Mouse (Mus musculus): ENCODE data around the gene Eva1c. TPM values are rescaled to one million over a fixed set of nuclear protein-coding genes. Genes with fewer than 3 reads are reported as not detected.

The Eva1c gene
- polyA plus RNA-seq, 1 experiment from 2014 or later: 0.25 TPM

GRCm38 (mm10) chr16:90863468-90864046, 37.0 kb downstream of the Eva1c start:
- no peak overlapping the region for H3K27ac ChIP-seq (ENCODE audit: low read depth, low read length)
- DNase-seq (ENCODE audit: low spot score): no peak
- no peak overlapping the region for H3K4me2 ChIP-seq
- no peaks in the 10 kb centered on the region for H3K9me3 ChIP-seq (ENCODE audit: control insufficient read depth, low read length)
- H3K27me3 ChIP-seq (replicated peaks; ENCODE audit: control insufficient read depth, insufficient read depth, low read length): no peaks in the 10 kb centered on the region; the same call in 1 of the 2 replicates
- no peak overlapping the region for H3K4me3 ChIP-seq (ENCODE audit: low read depth, low read length)
- no peak for ATAC-seq (replicated peaks; ENCODE audit: low FRiP score)
- H3K36me3 ChIP-seq (ENCODE audit: control insufficient read depth, insufficient read depth, low read length): no peaks in the 10 kb centered on the region
- WGBS: 85% methylated on average over 10 of the region's 10 CpGs
- H3K9ac ChIP-seq (ENCODE audit: low read depth, low read length): no peak overlapping the region
- no peaks in the 10 kb centered on the region for H3K4me1 ChIP-seq (replicated peaks; ENCODE audit: control insufficient read depth, insufficient read depth, low read length)

- Histone ChIP-seq H3K27me3 (replicated peaks; ENCODE audit: control insufficient read depth, insufficient read depth, low read length) (no peaks in the 10 kb centered on the region; the same call in 1 of the 2 replicates), H3K9ac (ENCODE audit: low read depth, low read length) (no peak overlapping the region), H3K4me1 (replicated peaks; ENCODE audit: control insufficient read depth, insufficient read depth, low read length) (no peaks in the 10 kb centered on the region), H3K4me3 (ENCODE audit: low read depth, low read length) (no peak overlapping the region), H3K9me3 (ENCODE audit: control insufficient read depth, low read length) (no peaks in the 10 kb centered on the region), H3K4me2 (no peak overlapping the region), H3K36me3 (ENCODE audit: control insufficient read depth, insufficient read depth, low read length) (no peaks in the 10 kb centered on the region), H3K27ac (ENCODE audit: low read depth, low read length) (no peak overlapping the region)
- WGBS: 58% methylated on average over 7 of the region's 7 CpGs
- no peak for DNase-seq (ENCODE audit: low spot score)
- no peak for ATAC-seq (replicated peaks; ENCODE audit: low FRiP score)
These were observed 38.2 kb downstream of the Eva1c start for GRCm38 (mm10) chr16:90864693-90865092.

GRCm38 (mm10) chr16:90865652-90866051, 39.1 kb downstream of the Eva1c start:
- ATAC-seq (replicated peaks; ENCODE audit: low FRiP score): no peak
- no peak for DNase-seq (ENCODE audit: low spot score)
- Histone ChIP-seq H3K4me2 (no peak overlapping the region), H3K36me3 (ENCODE audit: control insufficient read depth, insufficient read depth, low read length) (no peaks in the 10 kb centered on the region), H3K27ac (ENCODE audit: low read depth, low read length) (no peak overlapping the region), H3K9ac (ENCODE audit: low read depth, low read length) (no peak overlapping the region), H3K4me1 (replicated peaks; ENCODE audit: control insufficient read depth, insufficient read depth, low read length) (no peaks in the 10 kb centered on the region), H3K4me3 (ENCODE audit: low read depth, low read length) (no peak overlapping the region), H3K27me3 (replicated peaks; ENCODE audit: control insufficient read depth, insufficient read depth, low read length) (no peaks in the 10 kb centered on the region; the same call in 1 of the 2 replicates), H3K9me3 (ENCODE audit: control insufficient read depth, low read length) (no peaks in the 10 kb centered on the region)
- WGBS: 53% methylated on average over 9 of the region's 9 CpGs

GRCm38 (mm10) chr16:90868129-90868528, 41.6 kb downstream of the Eva1c start:
- Histone ChIP-seq H3K9ac (ENCODE audit: low read depth, low read length) (no peak overlapping the region), H3K36me3 (ENCODE audit: control insufficient read depth, insufficient read depth, low read length) (no peaks in the 10 kb centered on the region), H3K27ac (ENCODE audit: low read depth, low read length) (no peak overlapping the region), H3K4me2 (no peak overlapping the region), H3K4me1 (replicated peaks; ENCODE audit: control insufficient read depth, insufficient read depth, low read length) (no peaks in the 10 kb centered on the region), H3K9me3 (ENCODE audit: control insufficient read depth, low read length) (no peaks in the 10 kb centered on the region), H3K4me3 (ENCODE audit: low read depth, low read length) (no peak overlapping the region), H3K27me3 (replicated peaks; ENCODE audit: control insufficient read depth, insufficient read depth, low read length) (peaks cover 2% of the 10 kb centered on the region; the same call in 1 of the 2 replicates)
- 6% methylated on average over 7 of the region's 7 CpGs for WGBS
- ATAC-seq (replicated peaks; ENCODE audit: low FRiP score) (no peak), DNase-seq (ENCODE audit: low spot score) (no peak)

- H3K4me2 ChIP-seq: no peak overlapping the region
- no peaks in the 10 kb centered on the region for H3K4me1 ChIP-seq (replicated peaks; ENCODE audit: control insufficient read depth, insufficient read depth, low read length)
- H3K27ac ChIP-seq (ENCODE audit: low read depth, low read length): no peak overlapping the region
- no peak overlapping the region for H3K9ac ChIP-seq (ENCODE audit: low read depth, low read length)
- ATAC-seq (replicated peaks; ENCODE audit: low FRiP score) (no peak), DNase-seq (ENCODE audit: low spot score) (no peak)
- H3K9me3 ChIP-seq (ENCODE audit: control insufficient read depth, low read length): no peaks in the 10 kb centered on the region
- no peaks in the 10 kb centered on the region for H3K36me3 ChIP-seq (ENCODE audit: control insufficient read depth, insufficient read depth, low read length)
- H3K4me3 ChIP-seq (ENCODE audit: low read depth, low read length): no peak overlapping the region
- WGBS: 69% methylated on average over 4 of the region's 4 CpGs
- peaks cover 2% of the 10 kb centered on the region; the same call in 1 of the 2 replicates for H3K27me3 ChIP-seq (replicated peaks; ENCODE audit: control insufficient read depth, insufficient read depth, low read length)
These were observed 42.8 kb downstream of the Eva1c start for GRCm38 (mm10) chr16:90869361-90869760.

- H3K4me1 ChIP-seq (replicated peaks; ENCODE audit: control insufficient read depth, insufficient read depth, low read length): no peaks in the 10 kb centered on the region
- no peaks in the 10 kb centered on the region for H3K36me3 ChIP-seq (ENCODE audit: control insufficient read depth, insufficient read depth, low read length)
- no peak overlapping the region for H3K4me3 ChIP-seq (ENCODE audit: low read depth, low read length)
- no peaks in the 10 kb centered on the region for H3K9me3 ChIP-seq (ENCODE audit: control insufficient read depth, low read length)
- no peak overlapping the region for H3K9ac ChIP-seq (ENCODE audit: low read depth, low read length)
- H3K4me2 ChIP-seq: no peak overlapping the region
- DNase-seq (ENCODE audit: low spot score): no peak
- H3K27ac ChIP-seq (ENCODE audit: low read depth, low read length): no peak overlapping the region
- 59% methylated on average over 8 of the region's 8 CpGs for WGBS
- ATAC-seq (replicated peaks; ENCODE audit: low FRiP score): no peak
- H3K27me3 ChIP-seq (replicated peaks; ENCODE audit: control insufficient read depth, insufficient read depth, low read length): 0 out of 2 replicates have a peak, but pooled peaks cover 2% of the 10 kb centered on the region
These were observed 46.4 kb downstream of the Eva1c start for GRCm38 (mm10) chr16:90872936-90873335.

- H3K9ac ChIP-seq (ENCODE audit: low read depth, low read length): no peak overlapping the region
- 68% methylated on average over 5 of the region's 5 CpGs for WGBS
- DNase-seq (ENCODE audit: low spot score): no peak
- H3K9me3 ChIP-seq (ENCODE audit: control insufficient read depth, low read length): no peaks in the 10 kb centered on the region
- no peaks in the 10 kb centered on the region for H3K36me3 ChIP-seq (ENCODE audit: control insufficient read depth, insufficient read depth, low read length)
- no peak overlapping the region for H3K4me2 ChIP-seq
- H3K4me1 ChIP-seq (replicated peaks; ENCODE audit: control insufficient read depth, insufficient read depth, low read length): no peaks in the 10 kb centered on the region
- ATAC-seq (replicated peaks; ENCODE audit: low FRiP score): no peak
- no peak overlapping the region for H3K27ac ChIP-seq (ENCODE audit: low read depth, low read length)
- 0 out of 2 replicates have a peak, but pooled peaks cover 2% of the 10 kb centered on the region for H3K27me3 ChIP-seq (replicated peaks; ENCODE audit: control insufficient read depth, insufficient read depth, low read length)
- H3K4me3 ChIP-seq (ENCODE audit: low read depth, low read length): no peak overlapping the region
These were observed 48.0 kb downstream of the Eva1c start for GRCm38 (mm10) chr16:90874536-90874935.

GRCm38 (mm10) chr16:90878135-90878860, 51.8 kb downstream of the Eva1c start:
- ATAC-seq (replicated peaks; ENCODE audit: low FRiP score) (no peak), DNase-seq (ENCODE audit: low spot score) (no peak)
- 85% methylated on average over 3 of the region's 3 CpGs for WGBS
- no peak overlapping the region for H3K27ac ChIP-seq (ENCODE audit: low read depth, low read length)
- H3K27me3 ChIP-seq (replicated peaks; ENCODE audit: control insufficient read depth, insufficient read depth, low read length): no peaks in the 10 kb centered on the region
- no peaks in the 10 kb centered on the region for H3K4me1 ChIP-seq (replicated peaks; ENCODE audit: control insufficient read depth, insufficient read depth, low read length)
- no peaks in the 10 kb centered on the region for H3K9me3 ChIP-seq (ENCODE audit: control insufficient read depth, low read length)
- H3K36me3 ChIP-seq (ENCODE audit: control insufficient read depth, insufficient read depth, low read length): no peaks in the 10 kb centered on the region
- no peak overlapping the region for H3K9ac ChIP-seq (ENCODE audit: low read depth, low read length)
- H3K4me3 ChIP-seq (ENCODE audit: low read depth, low read length): no peak overlapping the region
- H3K4me2 ChIP-seq: no peak overlapping the region

- no peak for ATAC-seq (replicated peaks; ENCODE audit: low FRiP score)
- H3K27ac ChIP-seq (ENCODE audit: low read depth, low read length): no peak overlapping the region
- no peak overlapping the region for H3K9ac ChIP-seq (ENCODE audit: low read depth, low read length)
- no peak overlapping the region for H3K4me3 ChIP-seq (ENCODE audit: low read depth, low read length)
- H3K4me1 ChIP-seq (replicated peaks; ENCODE audit: control insufficient read depth, insufficient read depth, low read length): no peaks in the 10 kb centered on the region
- no peaks in the 10 kb centered on the region for H3K9me3 ChIP-seq (ENCODE audit: control insufficient read depth, low read length)
- no peak overlapping the region for H3K4me2 ChIP-seq
- H3K27me3 ChIP-seq (replicated peaks; ENCODE audit: control insufficient read depth, insufficient read depth, low read length): no peaks in the 10 kb centered on the region
- DNase-seq (ENCODE audit: low spot score): no peak
- no peaks in the 10 kb centered on the region for H3K36me3 ChIP-seq (ENCODE audit: control insufficient read depth, insufficient read depth, low read length)
- WGBS: 59% methylated on average over 8 of the region's 8 CpGs
These were observed 56.0 kb downstream of the Eva1c start for GRCm38 (mm10) chr16:90882501-90882977.

Measured in liver, embryonic 11.5 days (tissue).